Mouse (Mus musculus) T-helper 17 cell (primary cell): Measurements from ENCODE around the gene Cd82.

Experiments used
- in situ Hi-C, 2 experiments: fragments of 300-600 bp; cut with MboI, MseI; formaldehyde crosslinking; loops; 1 replicate in 1 of 2; 2 replicates in 1 of 2; pipeline ENCODE4 v1.15.1; 2025; ENCODE audit warnings: high pct_unique_total_duplicates in 2 of 2

Cd82 gene

GRCm38 (mm10) chr2:93424307-93424984, 38.5 kb downstream of the Cd82 start:
- in situ Hi-C loops: loop anchor here (5.0 kb wide), 2 partner anchors 33 to 43 kb away; no protein-coding TSS in a partner anchor

GRCm38 (mm10) chr2:93421320-93421719, 41.6 kb downstream of the Cd82 start:
- in situ Hi-C loops: loop anchor here (5.0 kb wide), 2 partner anchors 36 to 46 kb away; no protein-coding TSS in a partner anchor

- in situ Hi-C loops: loop anchor here (5.0 to 10.0 kb wide), 3 partner anchors 37 to 205 kb away; no protein-coding TSS in a partner anchor
Measured at GRCm38 (mm10) chr2:93419971-93420370, 43.0 kb downstream of the Cd82 start.

- in situ Hi-C loops: loop anchor here in 1 of 2 experiments (10.0 kb wide), 1 partner anchor 204 kb away; no protein-coding TSS in a partner anchor
Measured at GRCm38 (mm10) chr2:93418396-93418795, 44.5 kb downstream of the Cd82 start.

GRCm38 (mm10) chr2:93416874-93417709, 45.8 kb downstream of the Cd82 start:
- in situ Hi-C loops: loop anchor here in 1 of 2 experiments (10.0 kb wide), 1 partner anchor 202 kb away; no protein-coding TSS in a partner anchor

- in situ Hi-C loops: loop anchor here in 1 of 2 experiments (10.0 kb wide), 1 partner anchor 200 kb away; no protein-coding TSS in a partner anchor
Measured at GRCm38 (mm10) chr2:93415281-93415680, 47.7 kb downstream of the Cd82 start.

GRCm38 (mm10) chr2:93414163-93414562, 48.8 kb downstream of the Cd82 start:
- in situ Hi-C loops: loop anchor here (5.0 to 10.0 kb wide), 2 partner anchors 199 to 243 kb away; no protein-coding TSS in a partner anchor

GRCm38 (mm10) chr2:93413367-93414014, 49.4 kb downstream of the Cd82 start:
- in situ Hi-C loops: loop anchor here (5.0 to 10.0 kb wide), 2 partner anchors 199 to 244 kb away; no protein-coding TSS in a partner anchor

- in situ Hi-C loops: loop anchor here (5.0 to 10.0 kb wide), 2 partner anchors 197 to 245 kb away; no protein-coding TSS in a partner anchor
Measured at GRCm38 (mm10) chr2:93412101-93412500, 50.8 kb downstream of the Cd82 start.

- in situ Hi-C loops: loop anchor here (5.0 to 10.0 kb wide), 2 partner anchors 196 to 246 kb away; no protein-coding TSS in a partner anchor
Measured at GRCm38 (mm10) chr2:93410899-93411570, 51.9 kb downstream of the Cd82 start.

- in situ Hi-C loops: loop anchor here in 1 of 2 experiments (10.0 kb wide), 1 partner anchor 250 kb away; no protein-coding TSS in a partner anchor
Measured at GRCm38 (mm10) chr2:93405017-93405425, 57.9 kb downstream of the Cd82 start.

- in situ Hi-C loops: loop anchor here in 1 of 2 experiments (10.0 kb wide), 1 partner anchor 251 kb away; no protein-coding TSS in a partner anchor
Measured at GRCm38 (mm10) chr2:93404169-93404568, 58.8 kb downstream of the Cd82 start.

GRCm38 (mm10) chr2:93403267-93403666, 59.7 kb downstream of the Cd82 start:
- in situ Hi-C loops: loop anchor here in 1 of 2 experiments (10.0 kb wide), 1 partner anchor 252 kb away; no protein-coding TSS in a partner anchor

GRCm38 (mm10) chr2:93391198-93391597, 71.7 kb downstream of the Cd82 start:
- in situ Hi-C loops: no loop called here

- in situ Hi-C loops: no loop called here
Measured at GRCm38 (mm10) chr2:93390170-93390926, 72.6 kb downstream of the Cd82 start.

- in situ Hi-C loops: loop anchor here in 1 of 2 experiments (10.0 kb wide), 1 partner anchor 288 kb away; no protein-coding TSS in a partner anchor
Measured at GRCm38 (mm10) chr2:93386958-93387357, 76.0 kb downstream of the Cd82 start.

- in situ Hi-C loops: loop anchor here in 1 of 2 experiments (10.0 kb wide), 1 partner anchor 291 kb away; no protein-coding TSS in a partner anchor
Measured at GRCm38 (mm10) chr2:93383831-93384230, 79.1 kb downstream of the Cd82 start.

GRCm38 (mm10) chr2:93380680-93381089, 82.3 kb downstream of the Cd82 start:
- in situ Hi-C loops: loop anchor here in 1 of 2 experiments (10.0 kb wide), 1 partner anchor 294 kb away; no protein-coding TSS in a partner anchor

GRCm38 (mm10) chr2:93377797-93378196, 85.1 kb downstream of the Cd82 start:
- in situ Hi-C loops: no loop called here
